Mouse (Mus musculus): Measurements from ENCODE around the gene Lta. TPM values are rescaled to one million over a fixed set of nuclear protein-coding genes. Genes with fewer than 3 reads are reported as not detected.
A peak's percentile ranks its signal among the peaks of the same experiment; 100 is the strongest.

The Lta gene
- total RNA-seq, 2 experiments from 2014 or later: 0.36 to 0.62 TPM

DNA sequence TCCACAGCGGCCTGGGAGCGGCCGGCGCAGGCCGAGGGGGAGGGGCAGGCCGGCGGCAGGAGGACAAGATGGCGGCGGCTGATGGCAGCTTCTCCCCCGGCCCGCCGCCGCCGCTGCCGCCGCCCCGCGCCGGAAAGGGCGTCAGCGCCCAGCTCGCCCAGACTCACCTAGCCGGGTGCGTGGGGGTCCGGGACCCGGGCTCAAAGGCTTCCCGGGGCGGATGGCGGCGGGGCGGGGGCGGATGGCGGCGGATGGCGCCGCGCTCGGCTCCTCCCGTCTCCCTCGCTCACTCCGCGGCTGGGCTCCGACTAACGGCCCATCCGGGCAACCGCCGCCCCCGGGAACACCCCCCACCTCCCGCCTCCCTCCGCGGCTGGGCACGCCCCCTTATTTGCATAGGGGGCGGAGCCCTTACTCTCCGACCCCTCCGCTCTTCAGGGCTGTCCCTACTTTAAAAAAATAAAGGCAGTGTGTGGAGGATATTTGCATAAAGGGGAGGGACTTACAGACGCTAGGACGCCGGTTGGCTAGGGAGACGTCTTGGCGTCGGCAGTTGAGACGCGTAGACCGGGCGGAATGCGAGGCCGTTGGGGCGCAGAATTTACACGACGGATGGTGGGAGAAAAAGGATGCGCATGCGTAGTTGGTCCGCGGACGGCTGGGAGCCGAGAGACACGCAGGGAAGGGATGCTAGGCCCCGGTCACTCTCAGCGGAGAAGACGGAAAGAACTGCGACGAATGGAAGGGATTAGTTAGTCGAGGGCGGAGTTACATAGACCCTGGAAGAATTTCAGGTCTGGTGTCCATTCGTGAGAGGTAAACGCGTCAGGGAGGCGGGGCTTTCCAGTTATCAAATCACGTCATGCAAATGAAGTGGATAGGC is 40.3 kb downstream of the Lta start, which contains the start of gene Prrc2a:
Gene Prrc2a, minus strand, starts transcription at position 330 of the 883 bp plus-strand sequence.
- intact Hi-C loops (cut with DNase I): no loop called here
- DNase-seq: peak; percentile 97 to 98

- intact Hi-C loops (cut with DNase I): no loop called here
- no peak for DNase-seq
Observed at GRCm38 (mm10) chr17:35164218-35164567, 41.0 kb downstream of the Lta start.

GRCm38 (mm10) chr17:35163326-35164081 is 41.6 kb downstream of the Lta start:
- intact Hi-C loops (cut with DNase I): no loop called here
- DNase-seq: no peak

- no peak for DNase-seq
- intact Hi-C loops (cut with DNase I): no loop called here
Observed at GRCm38 (mm10) chr17:35162730-35163129, 42.4 kb downstream of the Lta start.

GRCm38 (mm10) chr17:35162121-35162520 is 43.0 kb downstream of the Lta start:
- DNase-seq: no peak
- intact Hi-C loops (cut with DNase I): no loop called here

DNA sequence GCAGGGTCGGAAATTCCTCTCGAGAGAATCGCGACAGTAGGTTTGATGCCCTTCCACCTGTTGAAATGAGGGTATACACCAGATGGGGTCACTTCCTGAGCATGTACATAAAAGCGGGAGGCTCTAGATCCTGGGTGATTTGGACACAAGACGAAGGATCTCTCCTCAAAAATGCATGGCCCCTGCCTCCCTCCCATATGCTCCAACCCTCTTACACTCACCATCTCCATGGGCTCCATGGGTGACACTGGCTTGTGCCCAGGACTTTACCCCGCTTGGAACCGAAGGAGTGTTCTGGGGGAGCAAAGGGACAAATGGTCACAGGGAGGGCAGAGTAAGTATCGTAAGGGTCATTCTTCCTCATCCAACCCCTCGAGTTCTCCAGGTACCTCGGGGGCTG is 43.7 kb downstream of the Lta start:
- DNase-seq: no peak
- intact Hi-C loops (cut with DNase I): loop anchor here (2.0 kb wide), 1 partner anchor 17 kb away; no protein-coding TSS in a partner anchor

DNA sequence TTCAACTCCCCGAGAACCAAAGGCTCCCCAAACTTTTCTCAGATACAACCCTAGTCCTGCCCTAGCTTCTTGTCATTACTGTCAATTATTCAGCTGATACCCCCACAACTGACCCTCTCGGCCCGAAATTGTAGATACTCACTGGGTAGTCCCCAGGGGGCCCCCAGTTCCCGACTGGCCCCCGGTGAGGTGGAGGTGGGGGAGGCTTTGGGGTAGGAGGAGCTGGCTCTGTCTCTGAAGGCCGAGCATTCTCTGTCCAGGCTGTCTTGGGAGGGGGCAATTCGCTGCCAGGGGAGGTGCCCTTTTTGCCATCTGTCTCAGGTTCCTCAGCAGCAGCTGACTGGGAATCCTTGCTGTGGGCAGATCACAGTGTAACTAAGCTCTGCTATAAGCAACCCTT is 45.5 kb downstream of the Lta start:
- no peak for DNase-seq
- intact Hi-C loops (cut with DNase I): loop anchor here (2.0 to 10.0 kb wide), 2 partner anchors 15 to 1045 kb away; partner anchors contain the start of gene H2-DMa

GRCm38 (mm10) chr17:35158850-35159593 is 46.1 kb downstream of the Lta start:
- intact Hi-C loops (cut with DNase I): loop anchor here (10.0 kb wide), 1 partner anchor 1044 kb away; the partner anchor contains the start of gene H2-DMa
- no peak for DNase-seq

GRCm38 (mm10) chr17:35157661-35158175 is 47.4 kb downstream of the Lta start:
- no peak for DNase-seq
- intact Hi-C loops (cut with DNase I): loop anchor here (10.0 kb wide), 1 partner anchor 1043 kb away; the partner anchor contains the start of gene H2-DMa

DNA sequence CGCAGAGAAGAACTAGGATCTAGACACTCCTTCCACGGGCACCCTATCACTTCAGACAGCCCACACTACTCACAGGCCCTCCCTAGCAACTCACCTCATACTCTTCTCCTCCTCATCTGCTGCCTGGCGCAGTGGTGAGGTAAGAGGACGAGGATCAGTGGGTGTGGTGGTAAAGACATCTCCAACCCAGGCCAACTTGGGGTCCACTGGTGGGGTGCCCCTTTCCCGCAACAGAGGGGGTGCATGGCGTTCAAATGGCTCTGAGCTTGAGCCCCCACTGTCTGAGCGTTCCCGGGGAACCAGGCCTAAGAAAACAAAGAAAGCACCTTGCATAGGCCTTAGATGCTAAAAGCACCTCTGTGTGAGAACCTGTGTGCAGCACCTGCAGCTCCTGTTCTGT is 47.9 kb downstream of the Lta start:
- intact Hi-C loops (cut with DNase I): loop anchor here (10.0 kb wide), 1 partner anchor 1042 kb away; the partner anchor contains the start of gene H2-DMa
- DNase-seq: no peak

GRCm38 (mm10) chr17:35156461-35157200 is 48.5 kb downstream of the Lta start:
- DNase-seq: no peak
- intact Hi-C loops (cut with DNase I): loop anchor here (10.0 kb wide), 1 partner anchor 1042 kb away; the partner anchor contains the start of gene H2-DMa

- intact Hi-C loops (cut with DNase I): loop anchor here (10.0 kb wide), 1 partner anchor 1041 kb away; the partner anchor contains the start of gene H2-DMa
- DNase-seq: peak in 1 of 2 experiments; percentile 11
Observed at GRCm38 (mm10) chr17:35155451-35155850, 49.7 kb downstream of the Lta start.

GRCm38 (mm10) chr17:35154616-35155015 is 50.5 kb downstream of the Lta start:
- no peak for DNase-seq

DNA sequence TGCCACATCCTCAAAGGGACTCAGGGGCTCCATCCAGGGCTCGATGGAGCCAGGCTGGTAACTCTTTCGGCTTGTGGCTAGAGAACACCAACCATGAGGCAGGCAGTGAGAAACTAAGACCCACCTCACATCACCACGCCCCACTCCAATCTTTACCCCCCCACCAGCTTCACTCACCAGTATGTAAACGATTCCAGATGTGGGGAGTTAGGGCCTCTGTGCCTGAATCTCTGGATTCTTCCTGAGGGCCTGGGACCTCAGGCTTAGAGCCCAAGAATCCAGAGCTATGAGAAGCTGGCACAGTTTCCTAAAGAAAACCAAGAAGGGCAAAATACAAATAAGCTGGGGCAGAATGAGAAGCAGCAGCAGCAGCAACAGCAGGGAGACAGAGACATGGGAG is 51.2 kb downstream of the Lta start:
- intact Hi-C loops (cut with DNase I): loop anchor here (10.0 kb wide), 1 partner anchor 1039 kb away; the partner anchor contains the start of gene H2-DMa

More at GRCm38 (mm10) chr17:35154616-35155015, 50.5 kb downstream of the Lta start:
- intact Hi-C loops (cut with DNase I): loop anchor here (10.0 kb wide), 1 partner anchor 1040 kb away; the partner anchor contains the start of gene H2-DMa

More for the DNA sequence above, 51.2 kb downstream of the Lta start:
- no peak for DNase-seq

Small RNAs within 50 kb of the gene (microRNA-seq; reads per million reads assigned to microRNA genes)
- gene Mir6973a: 0 reads per million in 2 experiments
- 0 reads per million in 2 experiments for gene Mir6974
- 0 to 1.1 reads per million in 2 experiments for gene Mir6975
- gene Mir8094: 0 to 0.74 reads per million in 2 experiments

Other genes with a start within 250 kb of the Lta start
- gene Hspa1b, start 246.1 kb downstream of the Lta start, total RNA-seq (2021): 1 to 10 TPM; 4.6 to 6.1 TPM
- gene Gm20481, start 235.4 kb downstream of the Lta start, total RNA-seq (2021): not detected
- gene Hspa1a, start 233.2 kb downstream of the Lta start, total RNA-seq (2021): 10 to 100 TPM in 1 of 2 experiments, 1 to 10 TPM in 1; 8.8 to 10.1 TPM
- gene Hspa1l, start 232.6 kb downstream of the Lta start, total RNA-seq (2021): 10 to 100 TPM; 18.6 to 23.2 TPM
- 10 to 100 TPM; 13.1 to 15.3 TPM for gene Lsm2, start 223.5 kb downstream of the Lta start, total RNA-seq (2021)
- gene Vars, start 204.4 kb downstream of the Lta start, total RNA-seq (2021): 10 to 100 TPM; 29.3 to 31.8 TPM
- 10 to 100 TPM; 11.3 to 12.8 TPM for gene Vwa7, start 188.8 kb downstream of the Lta start, total RNA-seq (2021)
- not detected for gene Sapcd1, start 177.3 kb downstream of the Lta start, total RNA-seq (2021)
- gene Msh5, start 158.6 kb downstream of the Lta start, total RNA-seq (2021): under 1 TPM; 0.20 to 0.35 TPM
- 10 to 100 TPM; 10.9 to 12.0 TPM for gene Clic1, start 155.4 kb downstream of the Lta start, total RNA-seq (2021)
- gene Ddah2, start 146.3 kb downstream of the Lta start, total RNA-seq (2021): 1 to 10 TPM; 8.4 to 8.9 TPM
- gene Ly6g6c, start 140.0 kb downstream of the Lta start, total RNA-seq (2021): not detected
- gene Mpig6b, start 139.2 kb downstream of the Lta start, total RNA-seq (2021): not detected
- gene Ly6g6e, start 128.4 kb downstream of the Lta start, total RNA-seq (2021): not detected
- 1 to 10 TPM in 1 of 2 experiments, not detected in 1; 1.8 TPM for gene Ly6g6d, start 127.3 kb downstream of the Lta start, total RNA-seq (2021)
- not detected for gene Ly6g6f, start 119.7 kb downstream of the Lta start, total RNA-seq (2021)
- gene Abhd16a, start 116.1 kb downstream of the Lta start, total RNA-seq (2021): 10 to 100 TPM; 67.7 to 73.9 TPM
- not detected for gene Ly6g5c, start 97.1 kb downstream of the Lta start, total RNA-seq (2021)
- gene Ly6g5b, start 89.9 kb downstream of the Lta start, total RNA-seq (2021): not detected
- 1 to 10 TPM; 6.0 to 7.8 TPM for gene Gpank1, start 83.9 kb downstream of the Lta start, total RNA-seq (2021)
- gene Csnk2b, start 83.3 kb downstream of the Lta start, total RNA-seq (2021): 100 to 1,000 TPM; 145 to 170 TPM
- 10 to 100 TPM; 13.0 to 17.0 TPM for gene D17H6S53E, start 79.0 kb downstream of the Lta start, total RNA-seq (2021)
- gene Apom, start 73.3 kb downstream of the Lta start, total RNA-seq (2021): not detected
- 100 to 1,000 TPM; 191 to 208 TPM for gene Bag6, start 70.2 kb downstream of the Lta start, total RNA-seq (2021)
- gene Prrc2a, start 40.5 kb downstream of the Lta start, total RNA-seq (2021): 10 to 100 TPM; 88.4 to 93.0 TPM
- gene Aif1, start 29.3 kb downstream of the Lta start, total RNA-seq (2021): under 1 TPM in 1 of 2 experiments, not detected in 1; 0.47 TPM
- 1 to 10 TPM in 1 of 2 experiments, under 1 TPM in 1; 0.74 to 1.5 TPM for gene Lst1, start 16.9 kb downstream of the Lta start, total RNA-seq (2021)
- gene Ltb, start 10.9 kb downstream of the Lta start, total RNA-seq (2021): under 1 TPM in 1 of 2 experiments, not detected in 1; 0.46 TPM
- under 1 TPM in 1 of 2 experiments, not detected in 1; 0.46 TPM for gene Tnf, start 3.3 kb downstream of the Lta start, total RNA-seq (2021)
- gene Gm16181, start 15.5 kb upstream of the Lta start, total RNA-seq (2021): not detected
- 1 to 10 TPM; 1.7 to 2.4 TPM for gene Atp6v1g2, start 28.3 kb upstream of the Lta start, total RNA-seq (2021)
- gene Nfkbil1, start 30.4 kb upstream of the Lta start, total RNA-seq (2021): 1 to 10 TPM; 5.5 to 8.7 TPM
- gene Ddx39b, start 36.4 kb upstream of the Lta start, total RNA-seq (2021): 10 to 100 TPM; 67.7 to 83.0 TPM
- 10 to 100 TPM; 28.2 to 39.1 TPM for gene H2-D1, start 57.4 kb upstream of the Lta start, total RNA-seq (2021)
- gene H2-Q1, start 115.1 kb upstream of the Lta start, total RNA-seq (2021): under 1 TPM; 0.38 to 0.47 TPM
- gene H2-Q2, start 136.9 kb upstream of the Lta start, total RNA-seq (2021): under 1 TPM; 0.20 to 0.77 TPM
- gene H2-Q4, start 174.3 kb upstream of the Lta start, total RNA-seq (2021): 1 to 10 TPM; 3.6 to 4.0 TPM
- gene H2-Q6, start 219.5 kb upstream of the Lta start, total RNA-seq (2021): under 1 TPM; 0.17 to 0.26 TPM
- under 1 TPM; 0.33 to 0.62 TPM for gene H2-Q7, start 233.8 kb upstream of the Lta start, total RNA-seq (2021)

All from gastrocnemius, postnatal 36 days (tissue).